Mouse (Mus musculus) left cerebral cortex, postnatal 14 days (tissue): Measurements from ENCODE around the gene Hcfc2. TPM values are rescaled to one million over a fixed set of nuclear protein-coding genes. Genes with fewer than 3 reads are reported as not detected.

ENCODE experiments used
- DNase-seq, 2 experiments: peaks; one replicate each; pipeline ENCODE4 v3.0.0; 2021 to 2022; ENCODE audit warnings: low spot score in 2 of 2, mixed read lengths in 1 of 2
- intact Hi-C: fragments of 180-260 bp; cut with DNase I; formaldehyde crosslinking; loops from one replicate; pipeline ENCODE4 v1.15.1; 2025
- long read RNA-seq, 2 experiments: library from polyadenylated mRNA; stranded (forward); transcript quantifications; one replicate each; pipeline ENCODE4 v2.0.0; 2021
- total RNA-seq, 2 experiments: library from RNA; stranded (reverse); gene quantifications; 2 replicates each; pipeline ENCODE4 v1.2.3; 2021

Hcfc2 gene
- total RNA-seq: 10 to 100 TPM; 33.0 to 36.3 TPM
- long read RNA-seq, experiment 1, partial matches to known transcripts: 9 of 9 reads
- long read RNA-seq, experiment 1, other reads (novel, unspliced or antisense): 0 of 9 reads
- long read RNA-seq, experiment 2, partial matches to known transcripts: 4 of 5 reads
- long read RNA-seq, experiment 2, other reads (novel, unspliced or antisense): 1 of 5 reads

GRCm38 (mm10) chr10:82695956-82696355 is at the start of gene Hcfc2:
Hcfc2 (plus strand) TSS chr10:82696160.
- intact Hi-C loops: loop anchor here (5.0 kb wide), 1 partner anchor 64 kb away; no protein-coding TSS in a partner anchor
- no peak for DNase-seq

GRCm38 (mm10) chr10:82647205-82647811 is 48.7 kb upstream of the Hcfc2 start:
- intact Hi-C loops: no loop called here
- no peak for DNase-seq

DNA sequence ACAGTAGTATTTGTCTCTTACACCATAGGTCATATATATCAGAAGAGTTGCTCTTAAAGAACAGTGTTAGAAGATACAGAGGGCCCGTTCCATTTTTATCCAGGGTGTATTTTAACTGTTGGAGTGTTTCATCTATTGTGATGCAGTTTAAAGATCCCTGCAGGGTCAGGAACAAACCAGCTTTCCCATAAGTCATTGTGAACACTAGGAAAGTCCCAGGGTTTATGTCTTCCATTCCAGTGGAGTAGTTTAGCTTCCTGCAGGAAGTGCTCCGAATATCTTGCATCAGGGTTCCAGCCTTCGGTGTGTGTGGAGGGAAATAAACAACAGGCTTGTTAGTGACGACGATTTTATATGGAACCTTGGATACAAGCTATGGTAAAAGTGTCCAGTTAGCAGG is 44.7 kb upstream of the Hcfc2 start:
- no peak for DNase-seq
- intact Hi-C loops: loop anchor here (10.0 kb wide), 1 partner anchor 54 kb away; no protein-coding TSS in a partner anchor

GRCm38 (mm10) chr10:82652625-82653024 is 43.3 kb upstream of the Hcfc2 start:
- intact Hi-C loops: loop anchor here (10.0 kb wide), 1 partner anchor 52 kb away; no protein-coding TSS in a partner anchor
- no peak for DNase-seq

- intact Hi-C loops: loop anchor here (10.0 kb wide), 1 partner anchor 50 kb away; no protein-coding TSS in a partner anchor
- no peak for DNase-seq
These were observed 41.4 kb upstream of the Hcfc2 start for GRCm38 (mm10) chr10:82654581-82654980.

- intact Hi-C loops: loop anchor here (2.0 kb wide), 1 partner anchor 19 kb away; no protein-coding TSS in a partner anchor
- peak; percentile 56 to 85 for DNase-seq
These were observed 34.1 kb upstream of the Hcfc2 start for GRCm38 (mm10) chr10:82661820-82662219.

DNA sequence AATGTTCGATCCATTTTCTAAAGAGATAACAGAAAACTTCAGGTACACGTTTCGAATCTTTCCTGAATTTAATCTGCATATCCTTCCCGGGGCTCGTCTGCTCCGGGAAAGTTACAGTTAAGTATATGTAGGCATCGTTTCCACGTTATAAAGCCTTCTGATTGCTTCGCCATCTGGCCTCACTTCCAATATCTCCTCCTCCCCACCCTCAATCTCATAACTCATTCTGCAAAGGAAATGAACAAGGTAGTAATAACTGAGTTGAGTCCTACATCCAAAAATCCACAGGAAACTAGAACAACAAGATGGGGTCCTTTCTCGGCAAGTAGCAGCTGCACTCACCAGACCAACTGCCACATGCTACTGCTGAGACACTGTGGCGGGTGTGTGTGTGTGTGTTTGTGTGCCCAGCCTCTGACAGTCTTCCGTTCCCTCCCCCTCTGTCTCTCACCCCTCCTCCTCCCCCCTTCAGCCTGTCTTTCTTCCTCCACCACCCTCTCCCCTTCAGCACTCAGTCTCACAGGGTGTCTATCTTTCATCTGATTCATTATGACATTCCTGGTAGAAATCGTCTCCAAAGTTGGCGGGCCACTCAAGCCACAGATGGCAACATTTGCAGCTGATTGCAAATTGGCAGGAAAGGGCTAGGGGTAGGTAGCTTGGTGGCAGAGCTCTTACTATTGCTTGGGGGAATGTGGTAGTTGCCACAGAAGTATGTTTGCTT is 33.5 kb upstream of the Hcfc2 start:
- DNase-seq: peak; percentile 35 to 55
- intact Hi-C loops: loop anchor here (2.0 kb wide), 1 partner anchor 18 kb away; no protein-coding TSS in a partner anchor

DNA sequence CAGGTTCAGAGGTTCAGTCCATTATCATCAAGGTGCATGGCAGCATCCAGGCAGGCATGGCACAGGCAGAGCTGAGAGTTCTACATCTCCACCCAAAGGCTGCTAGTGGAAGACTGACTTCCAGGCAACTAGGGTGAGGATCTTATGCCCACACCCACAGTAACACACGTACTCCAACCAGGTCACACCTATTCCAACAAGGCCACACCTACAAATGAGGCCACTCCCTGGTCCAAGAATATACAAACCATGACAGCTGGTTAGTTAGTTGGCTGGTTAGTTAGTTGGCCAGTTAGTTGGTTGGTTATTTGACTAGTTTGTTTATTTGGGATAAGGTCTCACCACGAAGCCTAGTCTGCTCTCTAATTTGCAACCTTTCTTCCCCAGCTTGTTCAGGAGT is 32.7 kb upstream of the Hcfc2 start:
- intact Hi-C loops: loop anchor here (2.0 kb wide), 1 partner anchor 18 kb away; no protein-coding TSS in a partner anchor
- DNase-seq: no peak

GRCm38 (mm10) chr10:82665951-82666350 is 30.0 kb upstream of the Hcfc2 start:
- intact Hi-C loops: no loop called here
- no peak for DNase-seq

GRCm38 (mm10) chr10:82666436-82667234 is 29.3 kb upstream of the Hcfc2 start:
- peak; percentile 94 to 95 for DNase-seq
- intact Hi-C loops: no loop called here

DNA sequence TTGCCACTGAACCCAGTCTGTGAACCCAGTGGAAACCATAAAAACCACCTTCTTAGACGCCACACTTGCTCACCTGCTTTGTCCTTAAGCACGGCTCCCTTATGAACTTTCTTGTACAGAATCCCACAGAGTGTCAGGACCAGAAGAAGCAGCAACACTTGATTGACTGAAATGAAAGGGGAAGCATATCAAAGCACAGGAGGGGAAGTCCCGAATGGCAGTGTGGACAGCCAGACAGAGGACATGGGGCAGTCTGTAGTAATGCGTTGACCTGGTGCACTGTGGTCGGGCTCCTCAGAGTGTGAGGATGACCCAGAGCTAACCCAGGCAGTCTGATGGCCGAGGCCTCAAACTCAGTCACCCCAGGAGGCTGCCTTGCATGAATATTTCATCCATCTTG is 25.8 kb upstream of the Hcfc2 start:
- intact Hi-C loops: no loop called here
- no peak for DNase-seq

DNA sequence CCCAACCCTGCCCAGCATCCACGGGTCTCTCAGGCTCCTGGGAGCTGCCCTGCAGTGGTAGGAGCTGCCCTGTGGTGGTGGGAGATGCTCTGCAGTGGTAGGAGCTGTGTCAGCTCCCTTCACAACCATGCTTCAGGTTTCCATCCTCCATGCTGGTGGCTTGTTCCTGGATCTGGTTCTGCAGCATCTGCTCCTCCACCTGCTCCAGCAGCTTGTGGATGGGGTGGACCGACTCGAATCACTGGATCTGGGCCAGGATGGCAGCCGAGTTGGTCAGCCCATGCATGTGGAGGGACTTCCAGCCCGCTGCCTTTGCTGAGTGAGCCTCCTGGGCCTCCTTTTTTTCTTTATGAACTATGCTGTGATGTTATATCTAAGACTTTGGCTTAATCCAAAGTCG is 19.0 kb upstream of the Hcfc2 start:
- no peak for DNase-seq
- intact Hi-C loops: no loop called here

- intact Hi-C loops: loop anchor here (2.0 kb wide), 1 partner anchor 18 kb away; no protein-coding TSS in a partner anchor
- DNase-seq: peak; percentile 64 to 86
These were observed 15.2 kb upstream of the Hcfc2 start for GRCm38 (mm10) chr10:82680769-82681168.

GRCm38 (mm10) chr10:82681639-82682038 is 14.3 kb upstream of the Hcfc2 start:
- intact Hi-C loops: loop anchor here (2.0 kb wide), 1 partner anchor 19 kb away; no protein-coding TSS in a partner anchor
- DNase-seq: no peak

- DNase-seq: no peak
- intact Hi-C loops: no loop called here
These were observed 10.5 kb upstream of the Hcfc2 start for GRCm38 (mm10) chr10:82685440-82685839.

DNA sequence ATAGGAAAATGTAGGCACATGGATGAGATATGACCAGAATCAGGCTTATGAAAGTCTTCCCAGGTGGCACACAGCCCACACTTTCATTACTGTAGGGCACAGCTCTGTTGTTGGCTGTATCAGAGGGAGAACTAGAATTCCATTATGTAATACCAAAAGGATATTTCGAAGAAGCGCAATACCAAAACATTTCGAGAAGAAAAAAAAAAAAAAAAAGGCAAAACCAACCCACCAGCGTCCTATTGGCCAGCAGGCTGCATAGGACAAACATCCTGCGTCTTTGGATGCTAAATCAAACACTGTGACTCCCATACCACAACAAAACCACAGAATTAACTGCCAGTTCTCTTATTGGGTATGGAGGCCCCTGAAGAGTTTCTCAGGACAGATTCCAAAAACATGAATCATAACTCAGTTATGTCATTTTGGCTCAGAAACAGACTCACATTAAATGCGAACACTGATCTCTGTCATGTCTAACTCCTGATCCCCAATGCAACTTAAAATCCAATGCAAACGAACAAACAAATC is 6.2 kb upstream of the Hcfc2 start:
- intact Hi-C loops: no loop called here
- peak in 1 of 2 experiments; percentile 38 for DNase-seq

GRCm38 (mm10) chr10:82690494-82690893 is 5.5 kb upstream of the Hcfc2 start, which contains the start of gene Glt8d2:
Glt8d2 (minus strand) TSS chr10:82690650.
- peak; percentile 52 to 57 for DNase-seq
- intact Hi-C loops: no loop called here

DNA sequence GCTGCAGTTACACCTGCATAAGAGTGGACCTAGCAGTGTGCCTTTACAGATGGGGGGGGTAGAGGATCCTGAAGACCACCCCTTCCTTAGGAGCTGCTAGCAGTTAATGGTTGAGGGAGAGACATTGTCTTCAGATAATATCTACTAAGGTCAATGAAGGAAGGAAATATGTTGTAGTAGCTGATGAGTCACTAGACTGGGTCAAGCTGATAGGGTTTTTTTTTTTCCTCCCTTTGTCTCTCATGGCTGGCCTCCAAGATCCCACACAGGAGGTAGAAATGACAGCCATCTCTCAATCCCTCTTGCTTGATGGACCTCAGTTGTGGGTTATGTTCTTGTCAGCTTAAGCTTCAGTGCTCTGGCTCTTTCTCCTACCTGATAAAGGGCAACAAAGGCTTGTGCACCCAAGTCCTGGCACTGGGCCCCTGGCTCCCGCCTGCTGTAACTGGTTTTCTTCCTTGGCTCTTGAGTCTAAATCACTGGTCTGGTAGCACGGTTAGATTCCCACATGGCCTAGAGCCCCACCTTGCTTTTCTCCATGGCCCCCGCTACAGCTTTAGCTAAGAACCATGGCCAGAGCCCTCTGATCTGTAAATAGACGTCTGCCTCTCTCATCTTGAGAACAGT is 606 bp downstream of the Hcfc2 start:
- intact Hi-C loops: loop anchor here (5.0 kb wide), 1 partner anchor 64 kb away; no protein-coding TSS in a partner anchor
- no peak for DNase-seq
